Mouse (Mus musculus): ENCODE results near the gene Foxc2. TPM values are rescaled to one million over a fixed set of nuclear protein-coding genes. Genes with fewer than 3 reads are reported as not detected.
"Not testable (repeated sequence)": the region's sequence is repeated elsewhere in the genome, so short reads cannot be mapped to it uniquely, and the experiment has no call there.

Gene Foxc2
- polyA plus RNA-seq, 1 experiment from 2014 or later: 0.90 TPM

DNA sequence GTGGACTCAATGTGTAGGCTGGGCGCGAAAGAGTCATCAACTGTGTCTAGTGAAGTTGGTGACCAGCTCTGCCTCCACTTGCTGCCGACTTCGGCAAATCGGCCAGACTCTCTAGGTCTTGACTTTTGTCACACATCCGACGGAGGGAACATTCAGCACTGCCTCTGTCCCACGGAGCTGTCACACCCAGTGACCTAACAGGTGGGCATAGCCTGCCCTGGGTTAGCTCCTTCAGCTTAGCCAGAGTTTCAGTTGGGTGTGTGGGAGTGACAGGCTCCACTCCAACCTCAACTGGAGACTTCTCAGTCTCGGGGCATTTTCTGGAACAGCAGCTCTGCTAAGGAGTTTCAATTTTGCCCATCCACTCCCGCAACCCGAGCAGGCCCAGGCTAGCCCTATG lies 18.5 kb downstream of the Foxc2 start:
- no peak for ATAC-seq
- Histone ChIP-seq H3K27ac (no peak overlapping the region), H3K4me3 (no peak overlapping the region), H3K9ac (no peak overlapping the region), H3K4me2 (no peak overlapping the region), H3K9me3 (replicated peaks) (peaks cover 17% of the 10 kb centered on the region), H3K36me3 (ENCODE audit: poor library complexity, severe bottlenecking) (no peaks in the 10 kb centered on the region), H3K27me3 (peaks cover 42% of the 10 kb centered on the region), H3K4me1 (no peaks in the 10 kb centered on the region)
- WGBS: 90% methylated on average over 11 of the region's 11 CpGs

DNA sequence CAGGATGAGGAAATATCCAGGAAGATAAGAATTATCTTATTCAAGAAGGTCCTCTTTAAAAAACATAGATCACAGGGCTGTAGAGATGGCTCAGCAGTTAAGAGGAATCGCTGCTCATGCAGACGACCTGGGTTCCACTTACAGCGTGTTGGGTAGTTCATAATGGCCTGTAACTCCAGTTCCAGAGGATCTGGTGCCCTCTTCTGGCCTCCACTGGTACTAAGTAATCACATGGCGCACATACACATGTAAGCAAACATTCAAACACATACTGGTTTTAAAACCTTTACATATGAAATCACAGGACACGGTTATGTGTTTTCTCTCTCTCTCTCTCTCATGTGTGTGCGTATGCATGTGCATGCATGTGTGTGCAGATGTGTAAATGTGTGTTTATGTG lies 20.9 kb downstream of the Foxc2 start:
- H3K9ac ChIP-seq: no peak overlapping the region
- H3K27ac ChIP-seq: no peak overlapping the region
- no peak for ATAC-seq
- H3K4me2 ChIP-seq: no peak overlapping the region
- no peak overlapping the region for H3K4me3 ChIP-seq
- no peaks in the 10 kb centered on the region for H3K4me1 ChIP-seq
- H3K27me3 ChIP-seq: peaks cover 24% of the 10 kb centered on the region
- H3K9me3 ChIP-seq (replicated peaks): peaks cover 17% of the 10 kb centered on the region
- WGBS: 90% methylated on average over 6 of the region's 6 CpGs
- H3K36me3 ChIP-seq (ENCODE audit: poor library complexity, severe bottlenecking): no peaks in the 10 kb centered on the region

DNA sequence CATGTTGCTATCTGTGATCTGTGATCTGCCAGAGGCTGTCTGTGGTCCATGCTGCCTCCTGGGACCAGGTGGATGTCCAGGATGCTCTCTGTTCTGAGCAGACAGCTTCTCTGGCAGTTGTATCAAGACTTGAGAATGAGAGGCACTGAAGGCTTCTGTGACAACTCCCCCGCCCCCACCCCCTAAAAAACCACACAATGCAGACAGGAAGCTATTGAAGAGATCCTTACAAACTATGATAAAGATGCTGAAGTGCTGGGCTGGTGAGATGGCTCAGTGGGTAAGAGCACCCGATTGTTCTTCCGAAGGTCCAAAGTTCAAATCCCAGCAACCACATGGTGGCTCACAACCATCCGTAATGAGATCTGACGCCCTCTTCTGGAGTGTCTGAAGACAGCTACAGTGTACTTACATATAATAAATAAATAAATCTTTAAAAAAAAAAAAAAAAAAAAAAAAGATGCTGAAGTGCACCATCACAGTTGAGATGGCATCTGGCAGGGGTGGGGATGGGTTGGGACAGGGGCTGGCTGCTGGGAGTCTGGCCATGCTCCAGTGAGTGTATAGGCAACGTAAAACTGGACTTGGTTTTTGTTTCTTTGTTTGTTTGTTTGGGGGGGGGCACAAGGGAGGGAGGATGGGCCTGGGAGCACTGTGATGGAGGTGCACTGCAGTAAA lies 29.6 kb downstream of the Foxc2 start:
- peaks cover 14% of the 10 kb centered on the region for H3K27me3 ChIP-seq
- H3K4me1 ChIP-seq; H3K36me3 ChIP-seq (ENCODE audit: poor library complexity, severe bottlenecking); H3K4me2 ChIP-seq; H3K9me3 ChIP-seq (replicated peaks); ATAC-seq; H3K27ac ChIP-seq; H3K9ac ChIP-seq; H3K4me3 ChIP-seq: not testable (repeated sequence)
- 82% methylated on average over 5 of the region's 6 CpGs for WGBS

DNA sequence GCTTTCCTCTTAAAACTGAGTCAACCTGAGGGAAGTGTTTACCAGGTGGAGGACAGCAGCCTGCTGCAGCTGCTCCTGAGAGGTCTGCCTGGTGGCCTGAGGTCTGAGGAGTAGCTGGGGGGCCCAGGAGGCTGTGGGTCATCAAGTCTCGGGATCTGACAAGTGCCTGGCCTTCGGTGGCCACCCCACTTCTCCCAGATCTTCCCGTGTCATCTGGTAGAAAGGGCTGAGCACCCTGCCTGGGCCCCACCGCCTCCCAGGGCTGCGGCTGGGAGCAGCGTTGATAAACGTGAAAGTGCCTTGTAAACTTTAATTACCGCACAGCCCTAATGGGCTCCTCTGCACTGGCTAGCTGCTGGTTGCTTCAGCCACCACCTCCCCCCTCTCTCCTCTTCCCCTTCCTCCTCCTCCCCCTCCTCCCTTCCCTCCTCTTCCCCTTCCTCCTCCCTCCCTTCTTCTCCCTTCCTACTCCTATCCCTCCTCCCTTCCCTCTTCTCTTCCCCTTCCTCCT lies 32.7 kb downstream of the Foxc2 start:
- Histone ChIP-seq H3K27ac (no peak overlapping the region), H3K9me3 (replicated peaks) (no peaks in the 10 kb centered on the region), H3K27me3 (peaks cover 13% of the 10 kb centered on the region), H3K9ac (no peak overlapping the region), H3K4me1 (peaks cover 3% of the 10 kb centered on the region; the same call in 1 of the 2 replicates), H3K4me2 (no peak overlapping the region), H3K36me3 (ENCODE audit: poor library complexity, severe bottlenecking) (no peaks in the 10 kb centered on the region), H3K4me3 (no peak overlapping the region)
- ATAC-seq: no peak
- WGBS: 46% methylated on average over 8 of the region's 8 CpGs

DNA sequence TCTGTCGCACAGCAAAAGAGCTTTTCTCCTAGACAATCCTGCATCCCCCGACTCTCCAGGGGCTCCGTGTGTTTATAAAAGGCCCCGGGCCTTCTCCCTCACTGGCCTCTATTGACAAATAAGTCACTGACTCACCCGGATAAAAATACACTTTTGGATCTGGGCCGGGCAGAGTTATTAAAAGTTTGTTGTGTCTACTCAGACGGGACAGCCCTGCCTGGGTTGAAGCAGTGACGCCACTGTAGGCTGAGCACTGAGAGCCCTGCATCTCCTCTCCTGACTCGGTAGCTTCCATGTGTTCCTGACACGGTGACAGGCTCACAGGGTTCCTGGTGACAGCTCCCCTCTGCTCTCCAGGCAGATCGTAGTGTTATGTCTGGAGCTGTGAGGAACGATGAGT lies 36.4 kb downstream of the Foxc2 start:
- H3K36me3 ChIP-seq (ENCODE audit: poor library complexity, severe bottlenecking): no peaks in the 10 kb centered on the region
- H3K27ac ChIP-seq: no peak overlapping the region
- H3K4me3 ChIP-seq: no peak overlapping the region
- no peaks in the 10 kb centered on the region for H3K4me1 ChIP-seq
- no peak overlapping the region for H3K4me2 ChIP-seq
- WGBS: 76% methylated on average over 12 of the region's 12 CpGs
- ATAC-seq: no peak
- H3K9me3 ChIP-seq (replicated peaks): no peaks in the 10 kb centered on the region
- H3K27me3 ChIP-seq: peaks cover 7% of the 10 kb centered on the region; the same call in 1 of the 2 replicates
- no peak overlapping the region for H3K9ac ChIP-seq

DNA sequence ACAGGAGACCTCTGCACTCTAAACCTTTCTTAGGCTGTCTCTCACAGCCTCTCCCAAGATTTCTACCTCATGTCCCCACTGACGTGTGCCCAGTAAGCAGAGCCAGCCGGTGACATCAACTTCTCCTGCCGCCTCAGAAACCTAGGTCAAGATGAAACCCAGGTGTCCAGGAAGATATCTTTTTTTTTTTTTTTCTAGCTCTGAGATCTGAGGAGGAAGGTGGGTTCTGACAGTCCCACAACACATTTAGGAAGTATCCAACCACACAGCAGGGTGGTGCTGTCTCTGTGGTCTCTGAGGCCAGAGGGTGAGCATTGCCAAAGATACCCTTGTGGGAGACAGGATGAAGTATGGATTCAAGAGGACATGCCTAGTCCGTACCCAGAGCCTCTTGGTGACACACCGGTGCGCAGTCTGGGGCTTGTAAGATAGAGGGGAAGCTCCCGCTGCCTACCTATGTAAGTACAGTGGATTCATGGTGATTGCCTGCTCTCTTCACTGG lies 41.1 kb downstream of the Foxc2 start:
- Histone ChIP-seq H3K27ac (no peak overlapping the region), H3K9ac (no peak overlapping the region), H3K4me3 (no peak overlapping the region), H3K4me1 (no peaks in the 10 kb centered on the region), H3K4me2 (no peak overlapping the region), H3K36me3 (ENCODE audit: poor library complexity, severe bottlenecking) (no peaks in the 10 kb centered on the region), H3K27me3 (no peaks in the 10 kb centered on the region), H3K9me3 (replicated peaks) (no peaks in the 10 kb centered on the region)
- 92% methylated on average over 7 of the region's 7 CpGs for WGBS
- ATAC-seq: no peak

DNA sequence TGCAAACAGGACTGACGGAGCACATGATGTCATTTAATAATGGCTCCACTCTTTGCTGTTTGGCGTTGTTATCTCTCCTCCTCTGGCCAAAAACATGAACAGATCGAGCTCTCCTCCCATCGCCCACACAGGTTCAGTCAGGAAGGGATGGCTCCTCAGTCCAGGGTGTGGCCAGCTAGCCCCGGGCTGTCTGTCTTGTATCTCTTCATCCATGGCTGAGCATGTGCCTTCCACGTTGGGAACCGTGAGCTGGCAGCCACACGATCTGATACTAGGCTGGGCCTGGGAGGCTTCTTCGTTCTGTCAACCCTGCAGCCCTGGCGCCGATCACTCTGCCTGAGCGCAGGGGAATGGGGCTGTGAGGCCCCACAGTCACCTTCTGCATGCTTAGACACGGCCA lies 42.8 kb downstream of the Foxc2 start:
- Histone ChIP-seq H3K9me3 (replicated peaks) (no peaks in the 10 kb centered on the region), H3K4me3 (no peak overlapping the region), H3K9ac (no peak overlapping the region), H3K4me1 (0 out of 2 replicates have a peak, but pooled peaks cover 1% of the 10 kb centered on the region), H3K36me3 (ENCODE audit: poor library complexity, severe bottlenecking) (no peaks in the 10 kb centered on the region), H3K4me2 (no peak overlapping the region), H3K27ac (no peak overlapping the region), H3K27me3 (no peaks in the 10 kb centered on the region)
- ATAC-seq: no peak
- 81% methylated on average over 13 of the region's 13 CpGs for WGBS

DNA sequence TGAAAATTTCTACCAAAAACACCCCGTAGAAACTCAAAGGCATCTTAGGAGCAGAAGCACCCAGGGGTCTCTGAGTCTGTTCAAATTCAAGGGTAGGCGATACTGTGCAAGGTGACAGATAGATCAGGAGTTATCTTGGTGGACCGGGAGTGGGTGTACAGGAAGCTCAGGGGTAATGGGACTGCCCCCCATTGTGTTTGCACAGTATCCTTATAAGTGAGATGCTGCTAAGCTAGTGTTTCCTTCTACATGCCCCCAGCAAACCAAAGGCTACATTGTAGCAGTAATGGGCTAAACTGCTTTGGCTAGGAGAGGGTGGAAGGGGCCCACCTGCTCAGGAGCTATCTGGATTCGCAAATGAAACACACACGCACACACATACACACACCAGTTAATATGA lies 45.5 kb downstream of the Foxc2 start:
- no peak overlapping the region for H3K9ac ChIP-seq
- ATAC-seq: no peak
- H3K4me1 ChIP-seq: 0 out of 2 replicates have a peak, but pooled peaks cover 8% of the 10 kb centered on the region
- H3K4me3 ChIP-seq: no peak overlapping the region
- no peaks in the 10 kb centered on the region for H3K36me3 ChIP-seq (ENCODE audit: poor library complexity, severe bottlenecking)
- WGBS: 96% methylated on average over 5 of the region's 5 CpGs
- H3K27ac ChIP-seq: no peak overlapping the region
- no peaks in the 10 kb centered on the region for H3K27me3 ChIP-seq
- H3K9me3 ChIP-seq (replicated peaks): no peaks in the 10 kb centered on the region
- H3K4me2 ChIP-seq: no peak overlapping the region

DNA sequence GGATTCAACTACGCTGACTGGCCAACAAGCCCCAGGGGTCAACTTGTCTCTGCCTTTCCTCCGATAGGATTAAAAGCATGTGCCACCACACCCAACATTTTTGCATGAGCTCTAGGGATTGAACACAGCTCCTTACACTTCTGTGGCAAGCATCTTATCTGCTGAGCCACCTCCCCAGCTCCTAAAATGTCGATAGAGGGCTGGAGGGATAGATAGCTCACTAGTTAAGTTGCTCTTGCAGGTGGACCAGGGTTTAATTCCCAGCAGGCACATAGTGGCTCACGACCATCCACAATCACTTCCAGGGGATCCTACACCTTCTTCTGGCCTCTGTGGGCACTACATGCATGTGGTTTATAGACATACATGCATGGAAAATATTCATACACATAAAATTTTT lies 46.4 kb downstream of the Foxc2 start:
- Histone ChIP-seq H3K27me3 (no peaks in the 10 kb centered on the region), H3K9me3 (replicated peaks) (no peaks in the 10 kb centered on the region), H3K4me1 (0 out of 2 replicates have a peak, but pooled peaks cover 8% of the 10 kb centered on the region), H3K27ac (no peak overlapping the region), H3K36me3 (ENCODE audit: poor library complexity, severe bottlenecking) (no peaks in the 10 kb centered on the region), H3K4me3 (no peak overlapping the region), H3K9ac (no peak overlapping the region), H3K4me2 (no peak overlapping the region)
- ATAC-seq: no peak
- 73% methylated on average over 4 of the region's 4 CpGs for WGBS

DNA sequence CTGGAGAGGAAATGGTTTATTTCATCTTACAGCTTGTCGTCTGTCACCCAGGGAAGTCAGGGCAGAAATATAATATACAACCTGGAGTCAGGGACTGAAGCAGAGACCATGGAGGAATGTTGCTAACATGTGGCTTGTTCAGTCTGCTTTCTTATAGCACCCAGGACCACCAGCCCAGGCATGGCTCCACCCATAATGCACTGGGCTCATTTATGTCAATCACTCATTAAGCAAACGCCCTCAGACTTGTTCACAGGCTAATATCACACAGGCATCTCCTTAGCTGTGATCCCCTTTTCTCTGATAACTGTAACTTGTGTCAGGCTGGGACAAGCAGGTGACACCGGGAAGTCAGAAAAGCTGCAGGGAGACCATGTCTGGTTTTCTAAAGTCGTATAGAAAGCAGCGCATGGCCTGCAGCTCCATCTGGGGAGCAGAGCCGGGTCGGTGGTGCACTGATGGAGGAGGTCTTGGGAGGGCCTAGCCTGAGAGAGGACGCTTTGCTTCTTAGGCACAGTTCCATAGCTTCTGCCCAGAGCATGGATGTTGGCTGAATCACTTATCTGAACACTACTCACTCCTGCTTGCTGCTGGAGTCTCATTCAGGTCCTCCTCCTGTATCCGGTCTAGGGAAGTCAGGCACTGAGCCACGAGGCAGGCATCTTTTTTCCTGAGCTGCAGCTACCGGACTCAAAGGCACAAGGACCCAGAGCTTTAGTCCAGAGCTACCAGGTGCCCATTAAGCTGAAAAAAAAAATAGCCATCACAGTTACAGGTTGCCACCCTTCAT lies 47.1 kb downstream of the Foxc2 start:
- no peak overlapping the region for H3K4me3 ChIP-seq
- no peak overlapping the region for H3K9ac ChIP-seq
- H3K4me1 ChIP-seq: 0 out of 2 replicates have a peak, but pooled peaks cover 8% of the 10 kb centered on the region
- ATAC-seq: no peak
- H3K27ac ChIP-seq: no peak overlapping the region
- no peaks in the 10 kb centered on the region for H3K36me3 ChIP-seq (ENCODE audit: poor library complexity, severe bottlenecking)
- H3K9me3 ChIP-seq (replicated peaks): no peaks in the 10 kb centered on the region
- H3K4me2 ChIP-seq: no peak overlapping the region
- no peaks in the 10 kb centered on the region for H3K27me3 ChIP-seq
- WGBS: 79% methylated on average over 11 of the region's 11 CpGs

DNA sequence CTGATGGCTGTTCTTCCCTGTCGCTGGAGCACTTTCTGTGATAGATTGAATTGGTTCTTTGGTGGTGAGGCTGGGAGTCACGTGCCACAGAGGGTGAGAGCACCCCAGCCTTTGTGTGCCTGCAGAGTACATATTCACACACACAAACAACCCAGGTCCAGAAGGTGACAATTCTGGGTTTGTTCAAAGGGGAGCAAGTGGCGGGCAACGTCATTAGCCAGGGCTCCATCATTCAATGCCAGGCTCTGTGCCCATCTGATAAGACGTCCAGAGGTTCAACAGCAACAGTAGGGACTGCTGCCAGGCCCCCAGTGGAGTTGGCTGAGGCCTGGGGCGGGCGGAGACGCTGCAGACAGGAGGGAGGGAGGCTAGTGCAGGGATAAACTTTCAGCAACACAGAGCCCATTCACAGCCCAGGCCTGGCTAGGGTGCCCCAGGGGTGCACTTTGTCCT lies 48.1 kb downstream of the Foxc2 start:
- H3K36me3 ChIP-seq (ENCODE audit: poor library complexity, severe bottlenecking): no peaks in the 10 kb centered on the region
- no peak for ATAC-seq
- H3K9me3 ChIP-seq (replicated peaks): no peaks in the 10 kb centered on the region
- H3K27ac ChIP-seq: no peak overlapping the region
- no peaks in the 10 kb centered on the region for H3K27me3 ChIP-seq
- no peak overlapping the region for H3K9ac ChIP-seq
- no peak overlapping the region for H3K4me2 ChIP-seq
- H3K4me1 ChIP-seq: 0 out of 2 replicates have a peak, but pooled peaks cover 8% of the 10 kb centered on the region
- H3K4me3 ChIP-seq: no peak overlapping the region
- WGBS: 48% methylated on average over 8 of the region's 8 CpGs

DNA sequence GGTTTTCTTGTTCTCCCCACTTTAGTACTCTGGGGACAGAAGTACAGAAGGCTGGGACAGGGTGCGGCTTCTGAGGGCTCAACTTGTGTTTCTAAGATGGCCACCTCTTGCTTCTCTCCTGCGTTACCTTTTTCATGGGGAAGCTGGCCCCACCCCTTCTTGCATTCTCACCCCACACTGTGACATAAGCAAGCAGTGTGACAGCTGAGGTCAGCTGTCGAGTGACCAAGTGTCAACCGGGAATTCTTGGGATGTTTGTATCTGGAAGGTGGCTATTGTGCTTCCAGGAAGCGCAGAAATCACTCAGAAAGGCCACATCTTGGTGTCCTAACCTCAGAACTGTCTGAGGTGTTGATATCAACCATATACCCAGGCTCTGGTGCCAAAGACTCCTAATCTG lies 52.1 kb downstream of the Foxc2 start:
- no peak overlapping the region for H3K4me2 ChIP-seq
- H3K4me3 ChIP-seq: no peak overlapping the region
- no peaks in the 10 kb centered on the region for H3K27me3 ChIP-seq
- 81% methylated on average over 5 of the region's 5 CpGs for WGBS
- no peaks in the 10 kb centered on the region for H3K9me3 ChIP-seq (replicated peaks)
- no peak overlapping the region for H3K27ac ChIP-seq
- no peaks in the 10 kb centered on the region for H3K36me3 ChIP-seq (ENCODE audit: poor library complexity, severe bottlenecking)
- H3K9ac ChIP-seq: no peak overlapping the region
- ATAC-seq: no peak
- H3K4me1 ChIP-seq: 0 out of 2 replicates have a peak, but pooled peaks cover 8% of the 10 kb centered on the region

Data from forebrain, embryonic 13.5 days (tissue).